Mouse (Mus musculus) testis, adult 10 weeks (tissue): ENCODE data around the gene Fancf. TPM values are rescaled to one million over a fixed set of nuclear protein-coding genes. Genes with fewer than 3 reads are reported as not detected.

Experiments
- polyA plus RNA-seq: library from polyadenylated mRNA; stranded (reverse); fragments of 350-450 nt; fragmentation: Illumina TruSeq; extraction: RNeasy Lipid Tissue Mini Kit (QIAGEN cat#74804); gene quantifications from one replicate; pipeline ENCODE4 v1.2.3, GENCODE M21; 2014; ENCODE audit warnings: low read depth, low replicate concordance

The Fancf gene
- polyA plus RNA-seq, result 1.5 TPM

GRCm38 (mm10) chr7:51862097-51862492, at the start of gene Fancf:
TSS of gene Fancf (minus strand) at chr7:51862267.

GRCm38 (mm10) chr7:51861250-51862096, 594 bp downstream of the Fancf start, which contains the start of gene Gas2:
TSS of gene Gas2 (plus strand) at chr7:51862015.

Other genes starting within 250 kb of the Fancf start
- 2.5 TPM for gene Slc17a6, start 240.3 kb downstream of the Fancf start, polyA plus RNA-seq
- gene Gas2, start 252 bp downstream of the Fancf start, polyA plus RNA-seq, result 12.1 TPM
- 250 TPM for gene Svip, start 143.8 kb upstream of the Fancf start, polyA plus RNA-seq
- gene 1700015G11Rik, start 153.5 kb upstream of the Fancf start, polyA plus RNA-seq, result 944 TPM